Mouse (Mus musculus) midbrain, embryonic 14.5 days (tissue): ENCODE measurements around the gene Shpk. TPM values are rescaled to one million over a fixed set of nuclear protein-coding genes. Genes with fewer than 3 reads are reported as not detected.

Source experiments
- ATAC-seq: fragments of 200-750 bp; cut with Nextera tagmentation; 2 replicates; pipeline ENCODE4 v1.8.0; 2017; ENCODE audit warnings: moderate number of reproducible peaks, moderate library complexity; ENCODE audit not compliant: low FRiP score, low TSS enrichment
- DNase-seq: peaks from one replicate; pipeline ENCODE4 v3.0.0-alpha.2; 2015
- H3K27ac ChIP-seq: fragments of 300-500 bp; sonication (generic); replicated peaks from 2 replicates; pipeline ENCODE4 v1.5.1; 2014; ENCODE audit warnings: mild to moderate bottlenecking, low read depth, low read length, moderate library complexity
- H3K27me3 ChIP-seq: fragments of 300-500 bp; sonication (generic); 2 replicates; pipeline ENCODE4 v1.6.1; 2014; ENCODE audit warnings: low read length, control low read depth, mixed read lengths; ENCODE audit not compliant: control insufficient read depth, insufficient read depth
- H3K36me3 ChIP-seq: fragments of 300-500 bp; sonication (generic); 2 replicates; pipeline ENCODE4 v1.6.1; 2014; ENCODE audit warnings: low read length, control low read depth; ENCODE audit not compliant: control insufficient read depth, insufficient read depth
- H3K4me1 ChIP-seq: fragments of 300-500 bp; sonication (generic); 2 replicates; pipeline ENCODE4 v1.6.1; 2014; ENCODE audit warnings: mild to moderate bottlenecking, antibody characterized with exemption, low read length, control low read depth; ENCODE audit not compliant: control insufficient read depth, insufficient read depth
- H3K4me2 ChIP-seq: fragments of 300-500 bp; sonication (generic); 2 replicates; pipeline ENCODE4 v1.6.1; 2014; ENCODE audit warnings: mild to moderate bottlenecking, low read length, moderate library complexity
- H3K4me3 ChIP-seq: fragments of 300-500 bp; sonication (generic); replicated peaks from 2 replicates; pipeline ENCODE4 v1.5.1; 2014; ENCODE audit warnings: low read depth, low read length
- H3K9ac ChIP-seq: fragments of 300-500 bp; sonication (generic); replicated peaks from 2 replicates; pipeline ENCODE4 v1.6.1; 2014; ENCODE audit warnings: mild to moderate bottlenecking, low read length, moderate library complexity
- H3K9me3 ChIP-seq: fragments of 300-500 bp; sonication (generic); 2 replicates; pipeline ENCODE4 v1.6.1; 2016; ENCODE audit warnings: low read length, control low read depth, mixed read lengths; ENCODE audit not compliant: control insufficient read depth
- WGBS: fragments of 180-500 bp; shearing (Covaris S2); extraction: QIAGEN DNeasy Blood & Tissue Kit; methylation state at CpG from one replicate; pipeline ENCODE4 v1.1.7; 2014; 5-methylcytosine and 5-hydroxymethylcytosine counted together
- polyA plus RNA-seq: library from polyadenylated mRNA; unstranded; fragments of >200 nt; fragmentation: Nextera tagmentation; extraction: Ambion mirVana; gene quantifications from 2 replicates; pipeline ENCODE4 v1.2.1, GENCODE M21; 2014

Gene Shpk
- polyA plus RNA-seq, 1 experiment from 2014 or later: 1.6 TPM

DNA sequence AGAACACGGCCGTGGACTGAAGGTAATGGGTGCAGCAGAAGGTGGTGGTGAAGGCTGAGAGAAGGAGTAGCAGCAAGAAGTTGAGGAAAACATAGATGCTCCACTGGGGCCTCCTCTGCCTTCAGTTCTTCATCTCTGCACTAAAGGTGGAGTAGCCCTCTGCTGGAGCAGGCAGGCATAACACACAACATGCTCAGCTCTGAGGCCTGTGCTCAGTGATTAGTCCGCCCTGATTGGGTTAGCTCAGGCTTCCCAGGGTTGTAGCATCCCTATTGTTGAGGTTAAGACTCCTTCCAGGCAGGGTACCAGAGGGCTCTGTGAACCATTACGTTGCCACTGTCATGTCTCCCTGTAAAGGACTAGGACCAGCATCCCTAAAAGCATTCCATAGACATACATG lies 30.0 kb upstream of the Shpk start:
- 38% methylated on average over 4 of the region's 4 CpGs for WGBS
- H3K27ac ChIP-seq: no peak overlapping the region
- ATAC-seq: no peak

DNA sequence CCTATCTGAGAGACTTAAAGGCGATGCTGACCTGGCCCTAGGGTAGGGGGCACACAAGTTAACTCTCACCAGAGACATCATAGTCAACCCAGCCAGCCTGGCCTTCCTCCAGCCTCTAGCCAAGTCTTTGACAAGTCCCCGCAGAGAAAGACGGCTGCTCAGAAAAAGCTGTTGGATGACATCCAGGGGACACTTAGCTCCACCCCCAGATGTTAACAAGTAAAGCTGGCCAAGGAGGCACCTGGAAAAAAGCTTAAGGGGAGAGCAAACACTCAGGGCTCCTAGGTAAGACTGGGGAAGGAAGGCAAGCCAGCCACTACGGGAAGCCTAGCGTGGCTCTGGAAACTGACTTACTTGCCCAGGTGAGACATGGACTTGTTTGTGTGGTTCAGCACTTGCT lies 27.1 kb upstream of the Shpk start:
- no peak for DNase-seq
- Histone ChIP-seq H3K4me2 (no peak overlapping the region), H3K9ac (no peak overlapping the region), H3K27ac (no peak overlapping the region), H3K4me1 (peaks cover 12% of the 10 kb centered on the region; the same call in 1 of the 2 replicates), H3K27me3 (no peaks in the 10 kb centered on the region), H3K4me3 (no peak overlapping the region), H3K9me3 (no peaks in the 10 kb centered on the region), H3K36me3 (peaks cover 11% of the 10 kb centered on the region; the same call in 1 of the 2 replicates)
- ATAC-seq: no peak
- 71% methylated on average over 5 of the region's 5 CpGs for WGBS

More for the DNA sequence above, 30.0 kb upstream of the Shpk start:
- no peaks in the 10 kb centered on the region for H3K9me3 ChIP-seq
- H3K27me3 ChIP-seq: no peaks in the 10 kb centered on the region
- no peaks in the 10 kb centered on the region for H3K4me1 ChIP-seq
- H3K9ac ChIP-seq: no peak overlapping the region
- peak; percentile 73 for DNase-seq
- peaks cover 11% of the 10 kb centered on the region; the same call in 1 of the 2 replicates for H3K36me3 ChIP-seq
- H3K4me3 ChIP-seq: no peak overlapping the region
- no peak overlapping the region for H3K4me2 ChIP-seq

DNA sequence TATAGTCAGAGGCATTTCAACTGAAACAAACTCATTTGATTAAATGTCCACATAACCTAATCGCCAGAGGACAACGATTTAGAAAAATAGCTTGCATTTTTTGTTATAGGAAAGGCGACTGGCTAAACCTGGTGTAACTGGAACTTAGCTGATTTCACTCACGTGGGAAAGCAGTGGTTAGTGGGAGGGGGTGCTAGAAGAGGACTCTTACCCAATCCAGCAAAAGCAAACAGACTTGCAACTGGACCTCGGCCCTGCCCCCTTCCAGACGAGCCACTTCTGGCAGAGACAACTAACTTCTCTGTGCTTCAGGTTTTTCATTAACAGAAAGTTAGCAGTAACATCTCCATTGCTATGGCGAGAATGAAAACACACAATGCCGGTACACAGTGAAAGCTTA lies 23.6 kb upstream of the Shpk start:
- Histone ChIP-seq H3K27ac (no peak overlapping the region), H3K9ac (peak overlapping the region; percentile 82; the same call in 1 of the 2 replicates), H3K36me3 (peaks cover 19% of the 10 kb centered on the region; the same call in 1 of the 2 replicates), H3K4me2 (peak overlapping the region; percentile 72), H3K27me3 (no peaks in the 10 kb centered on the region), H3K4me3 (peak overlapping the region; percentile 92), H3K9me3 (no peaks in the 10 kb centered on the region), H3K4me1 (peaks cover 26% of the 10 kb centered on the region)
- WGBS: 51% methylated on average over 8 of the region's 8 CpGs
- DNase-seq (no peak), ATAC-seq (no peak)

DNA sequence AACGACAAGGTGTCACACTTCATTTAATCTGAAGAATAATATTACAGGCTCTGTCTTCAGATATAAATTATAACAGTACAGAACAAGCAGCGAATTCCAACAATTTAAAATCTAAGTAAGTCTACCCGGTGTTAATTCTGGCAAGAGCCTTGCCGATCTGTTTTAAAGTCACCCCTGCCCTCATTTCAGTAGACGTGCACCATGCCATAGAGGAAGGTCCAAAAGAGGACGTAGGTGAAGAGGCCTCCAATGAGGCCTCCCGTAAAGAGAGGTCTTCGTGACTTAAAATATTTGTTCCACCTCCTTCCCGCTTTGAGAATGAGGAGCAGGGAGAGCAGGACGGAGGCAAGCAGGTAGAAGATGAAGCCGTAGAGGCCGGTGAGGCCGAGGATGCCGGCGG lies 23.1 kb upstream of the Shpk start:
- WGBS: under 1% methylated on average over 15 of the region's 15 CpGs
- peak; percentile 14 for DNase-seq

DNA sequence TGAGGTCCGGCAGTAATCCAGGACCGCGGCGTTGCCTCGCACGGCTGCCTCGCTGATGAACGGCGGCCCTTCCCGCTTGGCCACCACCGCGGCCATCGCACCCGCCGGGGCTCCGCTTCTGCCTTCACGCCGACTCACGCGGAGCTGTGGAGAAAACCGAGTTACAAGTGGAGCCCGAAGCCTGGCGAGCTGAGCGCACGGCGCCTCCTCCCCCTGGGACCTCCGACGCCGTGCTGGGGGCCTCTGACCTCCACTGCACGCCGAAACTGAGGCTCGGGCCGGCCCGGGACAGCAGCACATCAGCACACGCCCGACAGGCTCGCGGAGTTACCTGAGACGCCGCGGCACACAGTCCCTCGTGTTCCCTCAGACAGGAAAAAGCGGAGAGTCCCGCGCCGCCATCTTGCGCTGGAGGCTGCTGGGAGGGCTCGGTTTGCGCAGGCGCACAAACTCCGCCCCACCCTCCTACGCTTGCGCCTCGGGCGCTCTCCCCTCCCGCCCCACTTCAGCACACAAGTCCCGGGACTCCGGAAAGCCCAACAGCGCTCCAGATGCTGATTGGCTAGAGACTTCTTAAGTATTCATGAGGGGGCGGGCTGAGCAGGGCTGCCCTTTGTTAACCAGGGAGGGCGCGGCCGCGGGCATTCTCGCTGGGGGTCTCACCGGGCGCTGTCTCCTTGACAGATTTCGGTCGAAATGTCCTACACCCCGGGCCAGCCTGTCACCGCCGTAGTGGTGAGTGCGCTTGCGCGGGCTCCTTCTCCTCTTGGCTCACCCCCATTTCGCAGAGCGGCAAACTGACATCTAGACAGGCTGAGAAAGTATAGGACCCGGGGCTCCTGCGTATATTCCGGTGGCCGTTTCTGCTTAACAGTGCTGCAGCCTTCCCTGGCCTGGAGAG lies 22.4 kb upstream of the Shpk start, which contains the start of the genes Emc6 and Tax1bp3:
Gene Emc6, minus strand, starts transcription at position 430 of the 901 bp plus-strand sequence.
Gene Tax1bp3, plus strand, starts transcription at position 476 of the 901 bp plus-strand sequence.
- peaks cover 20% of the 10 kb centered on the region; the same call in 1 of the 2 replicates for H3K36me3 ChIP-seq
- peaks cover 26% of the 10 kb centered on the region for H3K4me1 ChIP-seq
- no peaks in the 10 kb centered on the region for H3K27me3 ChIP-seq
- ATAC-seq (peak; percentile 98), DNase-seq (peak; percentile 98)
- H3K4me3 ChIP-seq: peak within 1 kb of the TSS; percentile 92
- peak within 1 kb of the TSS; percentile 82 for H3K9ac ChIP-seq
- under 1% methylated on average over 81 of the region's 81 CpGs for WGBS
- peak within 1 kb of the TSS; percentile 86 for H3K27ac ChIP-seq
- H3K4me2 ChIP-seq: peak within 1 kb of the TSS; percentile 72
- no peaks in the 10 kb centered on the region for H3K9me3 ChIP-seq

More for the DNA sequence above, 23.1 kb upstream of the Shpk start:
- no peaks in the 10 kb centered on the region for H3K27me3 ChIP-seq
- no peaks in the 10 kb centered on the region for H3K9me3 ChIP-seq
- H3K27ac ChIP-seq: peak overlapping the region; percentile 86
- peaks cover 26% of the 10 kb centered on the region for H3K4me1 ChIP-seq
- H3K36me3 ChIP-seq: peaks cover 22% of the 10 kb centered on the region; the same call in 1 of the 2 replicates
- ATAC-seq: no peak
- H3K4me3 ChIP-seq: peak overlapping the region; percentile 92
- H3K4me2 ChIP-seq: peak overlapping the region; percentile 72
- peak overlapping the region; percentile 82 for H3K9ac ChIP-seq

DNA sequence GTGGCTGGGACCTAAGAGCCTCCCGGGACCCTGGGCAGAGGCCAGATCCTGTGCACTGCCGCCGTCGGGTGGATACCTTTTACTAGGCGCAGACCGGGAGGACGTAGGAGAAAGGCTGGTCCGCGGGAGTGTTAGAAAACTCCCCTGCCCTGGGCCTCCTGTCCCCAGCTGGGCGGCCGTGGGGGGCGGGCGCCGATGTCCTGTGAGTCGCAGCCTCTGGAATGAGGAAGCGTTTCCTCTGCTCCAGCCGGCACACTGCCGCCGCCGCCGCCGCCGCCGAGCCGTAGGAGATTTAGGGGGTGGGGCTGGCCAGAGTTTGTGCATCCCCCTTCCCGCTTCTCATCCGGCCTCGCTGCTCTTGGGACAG lies 21.8 kb upstream of the Shpk start:
- peak overlapping the region; percentile 86 for H3K27ac ChIP-seq
- no peaks in the 10 kb centered on the region for H3K27me3 ChIP-seq
- H3K4me3 ChIP-seq: peak overlapping the region; percentile 92
- H3K4me1 ChIP-seq: peaks cover 26% of the 10 kb centered on the region
- peak overlapping the region; percentile 72 for H3K4me2 ChIP-seq
- H3K36me3 ChIP-seq: peaks cover 26% of the 10 kb centered on the region; the same call in 1 of the 2 replicates
- no peaks in the 10 kb centered on the region for H3K9me3 ChIP-seq
- peak overlapping the region; percentile 82 for H3K9ac ChIP-seq
- DNase-seq (peak; percentile 74), ATAC-seq (peak; percentile 62)
- WGBS: 0% methylated on average over 28 of the region's 28 CpGs

DNA sequence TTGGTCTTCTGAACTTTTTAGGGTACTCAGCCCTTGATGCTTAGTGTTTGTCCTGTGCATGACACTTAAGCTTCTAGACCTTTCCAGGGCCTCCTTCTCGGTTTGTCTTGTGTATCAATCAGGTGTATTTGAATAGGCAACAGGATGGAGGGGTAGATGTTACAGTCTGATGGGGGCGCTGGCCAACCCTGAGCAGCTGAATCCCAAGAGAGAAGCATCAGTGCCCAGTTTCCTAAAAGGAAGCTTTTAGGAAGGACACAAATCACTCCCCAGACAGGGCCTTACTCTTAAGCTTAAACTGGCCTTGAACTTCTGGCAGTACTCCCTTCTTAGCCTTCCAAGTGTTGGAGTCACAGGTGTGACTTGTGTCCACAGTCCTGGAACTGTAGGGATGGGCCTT lies 21.4 kb upstream of the Shpk start:
- H3K4me3 ChIP-seq: peak overlapping the region; percentile 92
- ATAC-seq (no peak), DNase-seq (no peak)
- H3K9ac ChIP-seq: peak overlapping the region; percentile 82
- peak overlapping the region; percentile 86 for H3K27ac ChIP-seq
- 4% methylated on average over 2 of the region's 2 CpGs for WGBS
- H3K27me3 ChIP-seq: no peaks in the 10 kb centered on the region
- peak overlapping the region; percentile 72 for H3K4me2 ChIP-seq
- peaks cover 26% of the 10 kb centered on the region for H3K4me1 ChIP-seq
- H3K36me3 ChIP-seq: peaks cover 26% of the 10 kb centered on the region; the same call in 1 of the 2 replicates
- H3K9me3 ChIP-seq: no peaks in the 10 kb centered on the region

DNA sequence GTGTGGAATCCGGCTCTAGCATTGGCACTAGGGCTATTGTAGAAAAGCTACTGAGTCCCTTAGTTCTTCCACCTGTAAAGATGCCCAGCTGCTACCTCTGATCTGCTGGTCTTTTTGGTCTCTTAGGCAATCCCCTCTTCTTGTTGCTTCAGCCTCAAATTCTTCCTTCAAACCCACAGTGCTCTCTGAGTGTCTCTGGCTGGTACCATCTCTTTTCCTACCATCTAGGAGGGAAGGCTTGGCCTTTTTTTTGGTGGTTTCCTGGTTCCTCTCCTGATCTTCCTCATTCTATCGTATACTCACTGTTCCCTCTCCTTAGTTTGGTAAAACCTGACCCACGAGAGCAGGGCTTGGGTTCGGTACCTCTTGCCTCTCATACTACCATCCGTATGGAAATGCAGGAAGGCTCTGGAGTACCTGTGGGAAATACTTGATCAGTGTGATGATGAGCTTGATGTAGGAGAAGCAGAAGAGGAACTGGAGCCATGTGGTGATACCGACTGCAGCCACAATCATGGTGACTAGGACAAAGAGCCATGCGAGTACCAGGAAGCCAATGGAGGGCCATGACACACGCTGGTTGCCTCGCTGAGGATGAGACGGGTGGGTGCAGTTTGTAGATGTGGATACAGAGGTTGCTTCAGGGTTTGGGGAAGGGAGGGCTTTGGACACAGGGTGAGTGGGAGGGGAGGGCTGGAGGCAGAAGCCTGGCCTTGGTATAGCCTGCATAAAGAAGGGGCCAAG lies 13.2 kb upstream of the Shpk start:
- 93% methylated on average over 10 of the region's 10 CpGs for WGBS
- DNase-seq (no peak), ATAC-seq (no peak)
- H3K4me1 ChIP-seq: no peaks in the 10 kb centered on the region
- H3K9me3 ChIP-seq: no peaks in the 10 kb centered on the region
- no peaks in the 10 kb centered on the region for H3K27me3 ChIP-seq
- H3K4me2 ChIP-seq: no peak overlapping the region
- H3K27ac ChIP-seq: no peak overlapping the region
- H3K36me3 ChIP-seq: peaks cover 67% of the 10 kb centered on the region
- no peak overlapping the region for H3K4me3 ChIP-seq
- H3K9ac ChIP-seq: no peak overlapping the region
